Mouse (Mus musculus) large intestine, adult 2 months (tissue): ENCODE data around the gene Pradc1. TPM values are rescaled to one million over a fixed set of nuclear protein-coding genes. Genes with fewer than 3 reads are reported as not detected.

Experiments
- DNase-seq: peaks from one replicate; pipeline ENCODE4 v3.0.0-alpha.2; 2012; ENCODE audit warnings: low read depth, low spot score
- WGBS: fragments of 180-500 bp; shearing (Covaris S2); methylation state at CpG from one replicate; pipeline ENCODE4 v1.1.7; 2018; 5-methylcytosine and 5-hydroxymethylcytosine counted together
- polyA plus RNA-seq: library from polyadenylated mRNA; depleted of rRNA; stranded (reverse); fragments of >200 nt; gene quantifications from 2 replicates; pipeline ENCODE4 v1.2.3, GENCODE M21; 2012; rRNA removed

Pradc1 gene
- 23.4 and 25.5 TPM in 2 replicates for polyA plus RNA-seq

- under 1% methylated on average over 54 of the region's 54 CpGs for WGBS
Measured at GRCm38 (mm10) chr6:85451664-85452410, at the start of gene Pradc1. TSS of gene Pradc1 (minus strand) at chr6:85451970.

GRCm38 (mm10) chr6:85500416-85500815, 48.6 kb upstream of the Pradc1 start:
- WGBS = 74% methylated on average over 1 of the region's 1 CpGs
- DNase-seq = no peak

More at GRCm38 (mm10) chr6:85451664-85452410, at the start of gene Pradc1:
- peak; percentile 85 for DNase-seq

- WGBS = 58% methylated on average over 9 of the region's 9 CpGs
- no peak for DNase-seq
Measured at GRCm38 (mm10) chr6:85498147-85498546, 46.4 kb upstream of the Pradc1 start.

- DNase-seq = no peak
Measured at GRCm38 (mm10) chr6:85496976-85497375, 45.2 kb upstream of the Pradc1 start.

- WGBS = 87% methylated on average over 3 of the region's 3 CpGs
- DNase-seq = no peak
Measured at GRCm38 (mm10) chr6:85491606-85492005, 39.8 kb upstream of the Pradc1 start.

GRCm38 (mm10) chr6:85490252-85490651, 38.5 kb upstream of the Pradc1 start:
- whole genome bisulfite sequencing = 92% methylated on average over 4 of the region's 4 CpGs
- DNase-seq = no peak

GRCm38 (mm10) chr6:85489717-85490116, 37.9 kb upstream of the Pradc1 start:
- no peak for DNase-seq
- 40% methylated on average over 3 of the region's 3 CpGs for WGBS

GRCm38 (mm10) chr6:85488510-85488909, 36.7 kb upstream of the Pradc1 start:
- WGBS = 92% methylated on average over 4 of the region's 4 CpGs
- DNase-seq = no peak

GRCm38 (mm10) chr6:85485738-85486137, 34.0 kb upstream of the Pradc1 start:
- WGBS = 79% methylated on average over 2 of the region's 2 CpGs
- no peak for DNase-seq

- 3% methylated on average over 92 of the region's 92 CpGs for WGBS
- DNase-seq = no peak
Measured at GRCm38 (mm10) chr6:85483843-85484721, 32.3 kb upstream of the Pradc1 start.

- WGBS = 67% methylated on average over 16 of the region's 16 CpGs
Measured at GRCm38 (mm10) chr6:85480685-85481084, 28.9 kb upstream of the Pradc1 start.

GRCm38 (mm10) chr6:85479979-85480378, 28.2 kb upstream of the Pradc1 start:
- WGBS = 74% methylated on average over 5 of the region's 5 CpGs
- no peak for DNase-seq

More at GRCm38 (mm10) chr6:85480685-85481084, 28.9 kb upstream of the Pradc1 start:
- no peak for DNase-seq

GRCm38 (mm10) chr6:85478416-85478815, 26.6 kb upstream of the Pradc1 start:
- WGBS = 41% methylated on average over 14 of the region's 14 CpGs

GRCm38 (mm10) chr6:85477366-85477917, 25.7 kb upstream of the Pradc1 start:
- DNase-seq = no peak
- 34% methylated on average over 10 of the region's 10 CpGs for WGBS

More at GRCm38 (mm10) chr6:85478416-85478815, 26.6 kb upstream of the Pradc1 start:
- DNase-seq = no peak

GRCm38 (mm10) chr6:85475581-85475980, 23.8 kb upstream of the Pradc1 start:
- 48% methylated on average over 3 of the region's 3 CpGs for WGBS
- no peak for DNase-seq

- DNase-seq = no peak
Measured at GRCm38 (mm10) chr6:85472542-85472941, 20.8 kb upstream of the Pradc1 start.

GRCm38 (mm10) chr6:85471962-85472361, 20.2 kb upstream of the Pradc1 start:
- WGBS = 65% methylated on average over 8 of the region's 8 CpGs
- DNase-seq = no peak

More at GRCm38 (mm10) chr6:85472542-85472941, 20.8 kb upstream of the Pradc1 start:
- WGBS = 61% methylated on average over 5 of the region's 5 CpGs

- 61% methylated on average over 5 of the region's 5 CpGs for WGBS
Measured at GRCm38 (mm10) chr6:85469660-85470430, 18.1 kb upstream of the Pradc1 start.

GRCm38 (mm10) chr6:85465381-85465780, 13.6 kb upstream of the Pradc1 start:
- no peak for DNase-seq

More at GRCm38 (mm10) chr6:85469660-85470430, 18.1 kb upstream of the Pradc1 start:
- DNase-seq = no peak
